Mouse (Mus musculus) sigmoid colon, adult 10 weeks (tissue): ENCODE data around the gene Tex101. TPM values are rescaled to one million over a fixed set of nuclear protein-coding genes. Genes with fewer than 3 reads are reported as not detected.

Source experiments
- polyA plus RNA-seq: library from polyadenylated mRNA; stranded (reverse); fragments of 350-450 nt; fragmentation: Illumina TruSeq; extraction: RNeasy Lipid Tissue Mini Kit (QIAGEN cat#74804); gene quantifications from one replicate; pipeline ENCODE4 v1.2.3, GENCODE M21; 2014; ENCODE audit warnings: low read depth, low replicate concordance

The Tex101 gene
- polyA plus RNA-seq, result not detected

GRCm38 (mm10) chr7:24676575-24676974 is at the start of gene Tex101:
Gene Tex101 (minus strand): TSS chr7:24676675.

GRCm38 (mm10) chr7:24708832-24709292 is 32.4 kb upstream of the Tex101 start, which contains the start of gene BC049730:
Gene BC049730 (plus strand): TSS chr7:24709242.

GRCm38 (mm10) chr7:24636264-24636663 is 40.2 kb downstream of the Tex101 start, which contains the start of gene Lypd3:
Gene Lypd3 (plus strand): TSS chr7:24636550.

Other genes with a start within 250 kb of the Tex101 start
- not detected for gene Irgc1, start 224.4 kb downstream of the Tex101 start, polyA plus RNA-seq
- gene Plaur, start 214.2 kb downstream of the Tex101 start, polyA plus RNA-seq, result 1.7 TPM
- 0.19 TPM for gene Cadm4, start 194.7 kb downstream of the Tex101 start, polyA plus RNA-seq
- not detected for gene Zfp428, start 169.7 kb downstream of the Tex101 start, polyA plus RNA-seq
- gene AC161166.1, start 164.2 kb downstream of the Tex101 start, polyA plus RNA-seq, result not detected
- gene Irgq, start 146.0 kb downstream of the Tex101 start, polyA plus RNA-seq, result 7.1 TPM
- gene Pinlyp, start 130.6 kb downstream of the Tex101 start, polyA plus RNA-seq, result not detected
- 1.5 TPM for gene Xrcc1, start 130.4 kb downstream of the Tex101 start, polyA plus RNA-seq
- gene Ethe1, start 89.1 kb downstream of the Tex101 start, polyA plus RNA-seq, result 15.0 TPM
- gene Zfp575, start 89.0 kb downstream of the Tex101 start, polyA plus RNA-seq, result not detected
- not detected for gene Phldb3, start 65.9 kb downstream of the Tex101 start, polyA plus RNA-seq
- not detected for gene Lypd3, start 40.1 kb downstream of the Tex101 start, polyA plus RNA-seq
- not detected for gene BC049730, start 32.6 kb upstream of the Tex101 start, polyA plus RNA-seq
- not detected for gene Gm4763, start 50.2 kb upstream of the Tex101 start, polyA plus RNA-seq
- 7.5 TPM for gene Cd177, start 83.6 kb upstream of the Tex101 start, polyA plus RNA-seq
- 116 TPM for gene Ceacam10, start 100.5 kb upstream of the Tex101 start, polyA plus RNA-seq
- not detected for gene Gm9844, start 185.5 kb upstream of the Tex101 start, polyA plus RNA-seq
- gene Lypd4, start 193.3 kb upstream of the Tex101 start, polyA plus RNA-seq, result not detected
- not detected for gene Dmrtc2, start 193.4 kb upstream of the Tex101 start, polyA plus RNA-seq
- 24.5 TPM for gene Rps19, start 207.7 kb upstream of the Tex101 start, polyA plus RNA-seq
- 1.3 TPM for gene Cd79a, start 220.7 kb upstream of the Tex101 start, polyA plus RNA-seq
- 1.7 TPM for gene Arhgef1, start 226.2 kb upstream of the Tex101 start, polyA plus RNA-seq